Mouse (Mus musculus) liver, adult 2 months (tissue): ENCODE results near the gene Tchp.

Experiments
- CTCF ChIP-seq: fragments of 200-500 bp; IDR thresholded peaks from 2 replicates; pipeline ENCODE4 v1.5.1; 2011; ENCODE audit warnings: low read depth, low read length, control low read depth
- POLR2A ChIP-seq: fragments of 200-500 bp; IDR thresholded peaks from 2 replicates; pipeline ENCODE4 v1.6.1; 2011; ENCODE audit warnings: low read length, control low read depth; ENCODE audit not compliant: insufficient read depth; ENCODE audit errors: extremely low read depth

DNA sequence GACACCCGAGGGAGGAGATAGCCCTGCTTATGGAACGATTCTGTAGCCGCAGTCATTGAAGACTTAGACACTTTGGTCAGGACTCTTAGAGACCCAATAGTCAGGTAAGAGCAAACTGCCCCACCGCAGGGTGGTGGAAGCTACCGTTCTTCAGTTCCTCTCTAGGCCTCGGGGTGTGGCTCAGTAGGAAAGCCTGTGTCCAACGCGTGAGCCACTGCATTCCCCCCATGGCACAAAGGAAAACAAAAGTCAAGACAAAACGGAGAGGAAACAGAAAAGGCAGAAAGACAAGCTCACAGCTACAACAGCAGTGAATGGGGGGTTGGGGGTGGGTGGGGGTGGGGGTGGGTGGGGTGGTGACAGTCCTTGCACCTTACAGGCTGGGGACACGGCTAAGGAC lies 44.8 kb downstream of the Tchp start:
- TF ChIP-seq CTCF (no peak), POLR2A (no peak)
